Mouse (Mus musculus): ENCODE measurements around the gene Unc5cl.

GRCm38 (mm10) chr17:48588674-48589073 is 134.0 kb downstream of the Unc5cl start:
- TF ChIP-seq GATA1 (IDR thresholded peaks at IDR 0.05; ENCODE audit: low read length) = no peak
- no peak for TF ChIP-seq TAL1 (IDR thresholded peaks at IDR 0.05; ENCODE audit: low read length)

All from erythroblast, embryonic 14.5 days (primary cell).